Mouse (Mus musculus): Measurements from ENCODE around the gene Rbfox1.

GRCm38 (mm10) chr16:7365878-7366277 is 1480.7 kb downstream of the Rbfox1 start:
- TF ChIP-seq POLR2A (IDR thresholded peaks at IDR 0.05; ENCODE audit: borderline replicate concordance, extremely low read depth, low read depth, low read length) (no peak), CTCF (IDR thresholded peaks at IDR 0.05; ENCODE audit: insufficient read depth, low read length) (no peak)

Data from lung, adult 2 months (tissue).